Mouse (Mus musculus) adrenal gland, postnatal 25 days (tissue): ENCODE measurements around the gene Gripap1. TPM values are rescaled to one million over a fixed set of nuclear protein-coding genes. Genes with fewer than 3 reads are reported as not detected.
A peak's percentile ranks its signal among the peaks of the same experiment; 100 is the strongest.

Experiments
- DNase-seq: peaks from one replicate; pipeline ENCODE4 v3.0.0; 2021; ENCODE audit warnings: mixed read lengths
- long read RNA-seq: library from polyadenylated mRNA; stranded (forward); transcript quantifications from one replicate; pipeline ENCODE4 v2.0.0, GENCODE M21; 2021
- total RNA-seq: library from RNA; stranded (reverse); gene quantifications from 2 replicates; pipeline ENCODE4 v1.2.3, GENCODE M21; 2021

The Gripap1 gene
- 61.2 and 64.9 TPM in 2 replicates for total RNA-seq
- long read RNA-seq, transcript Gripap1-201 (25 exons, 3,156 nt): major isoform, 36 of 72 reads
- long read RNA-seq, partial matches to known transcripts: 6 of 72 reads
- long read RNA-seq, other reads (novel, unspliced or antisense): 24 of 72 reads

GRCm38 (mm10) chrX:7789542-7790136, at the start of gene Gripap1:
Gripap1 (plus strand) TSS chrX:7789765.
- DNase-seq: peak; percentile 73

- DNase-seq: no peak
Measured at GRCm38 (mm10) chrX:7740082-7740819, 49.3 kb upstream of the Gripap1 start.

- no peak for DNase-seq
Measured at GRCm38 (mm10) chrX:7741103-7741502, 48.5 kb upstream of the Gripap1 start.

- DNase-seq: no peak
Measured at GRCm38 (mm10) chrX:7743470-7743869, 46.1 kb upstream of the Gripap1 start.

- no peak for DNase-seq
Measured at GRCm38 (mm10) chrX:7744940-7745339, 44.6 kb upstream of the Gripap1 start.

GRCm38 (mm10) chrX:7745429-7745828, 44.1 kb upstream of the Gripap1 start:
- DNase-seq: no peak

- DNase-seq: peak; percentile 72
Measured at GRCm38 (mm10) chrX:7750432-7751116, 39.0 kb upstream of the Gripap1 start, which contains the start of gene Ccdc120. Ccdc120 (minus strand) TSS chrX:7750905.

- DNase-seq: peak; percentile 14
Measured at GRCm38 (mm10) chrX:7753627-7754026, 35.9 kb upstream of the Gripap1 start.

- peak; percentile 86 for DNase-seq
Measured at GRCm38 (mm10) chrX:7762137-7762920, 27.2 kb upstream of the Gripap1 start, which contains the start of gene Tfe3. Tfe3 (plus strand) TSS chrX:7762560.

- DNase-seq: no peak
Measured at GRCm38 (mm10) chrX:7762921-7763197, 26.7 kb upstream of the Gripap1 start.

- DNase-seq: peak; percentile 9
Measured at GRCm38 (mm10) chrX:7763631-7764393, 25.8 kb upstream of the Gripap1 start.

- no peak for DNase-seq
Measured at GRCm38 (mm10) chrX:7764657-7765280, 24.8 kb upstream of the Gripap1 start.

GRCm38 (mm10) chrX:7765281-7765670, 24.3 kb upstream of the Gripap1 start:
- DNase-seq: no peak

- DNase-seq: peak; percentile 56
Measured at GRCm38 (mm10) chrX:7765764-7766163, 23.8 kb upstream of the Gripap1 start.

GRCm38 (mm10) chrX:7769302-7770017, 20.1 kb upstream of the Gripap1 start:
- no peak for DNase-seq

- DNase-seq: no peak
Measured at GRCm38 (mm10) chrX:7772766-7773165, 16.8 kb upstream of the Gripap1 start.

- no peak for DNase-seq
Measured at GRCm38 (mm10) chrX:7775501-7776205, 13.9 kb upstream of the Gripap1 start.

GRCm38 (mm10) chrX:7776329-7777082, 13.1 kb upstream of the Gripap1 start:
- peak; percentile 43 for DNase-seq
